14 mouse cellular contexts compared by ENCODE assay signal in genomic region chr7:133315197-133316029, GRCm38 (mm10).
DNase-seq lines count a peak whose midpoint lies in the region; ATAC-seq and TF ChIP-seq lines count a peak whose summit lies in the region.
"Had no signal": no experiment of that assay in that cellular context is flagged by ENCODE, and none has a peak within 500 bp of the region (broad histone marks: within the 10 kb centered on the region; RNA-seq: fewer than 3 reads in every experiment).

No protein-coding gene starts in this region.

- H3K27me3 ChIP-seq in cerebellum, adult 2 months (ENCODE audit: control insufficient read depth, insufficient read depth, low read length) = no peaks in the 10 kb centered on the region
- peaks cover 7% of the 10 kb centered on the region for H3K27me3 ChIP-seq in megakaryocyte, embryonic 14.5 days (replicated peaks)
- H3K27me3 ChIP-seq in heart, embryonic 15.5 days = no peaks in the 10 kb centered on the region
- H3K27me3 ChIP-seq: forebrain, embryonic 15.5 days had no signal

- peak overlapping the region; percentile 15; the same call in 1 of the 2 replicates for H3K27ac ChIP-seq in cerebellum, adult 2 months (ENCODE audit: insufficient read depth, low read length)
- no peak overlapping the region for H3K27ac ChIP-seq in heart, embryonic 15.5 days
- H3K27ac ChIP-seq: forebrain, embryonic 15.5 days; kidney, postnatal 0 days had no signal

- peak in 1 of 2 experiments; percentile 25 for DNase-seq in cerebellum, adult 2 months
- no peak for DNase-seq in cerebellum, adult 11 months
- peak; percentile 31 for DNase-seq in retina, postnatal 1 day
- no peak for DNase-seq in cerebellum, adult 8-10 months
- DNase-seq in urinary bladder, postnatal 10 days (ENCODE audit: low spot score) = no peak
- DNase-seq: gastrocnemius, postnatal 14 days; left cerebral cortex, postnatal 4 days; lung, postnatal 36 days had no signal

- no peak for TF ChIP-seq POLR2A in cerebellum, adult 2 months (IDR thresholded peaks at IDR 0.05; ENCODE audit: borderline replicate concordance, insufficient read depth, low read length)

- no peak for TF ChIP-seq CTCF in cerebellum, adult 2 months (IDR thresholded peaks at IDR 0.05; ENCODE audit: borderline replicate concordance, insufficient read depth, low read depth, low read length)

- ATAC-seq in megakaryocyte, adult 5-6 weeks (ENCODE audit: poor library complexity, severe bottlenecking) = no peak
- ATAC-seq in heart, embryonic 15.5 days (replicated peaks; ENCODE audit: insufficient number of reproducible peaks, insufficient read depth, low FRiP score, low read depth) = 0 out of 2 replicates have a peak, but pooled peaks have one; percentile 27
- ATAC-seq: forebrain, embryonic 15.5 days had no signal

- no peaks in the 10 kb centered on the region for H3K36me3 ChIP-seq in megakaryocyte, embryonic 14.5 days (replicated peaks; ENCODE audit: low read length)
- no peaks in the 10 kb centered on the region for H3K36me3 ChIP-seq in heart, embryonic 15.5 days
- H3K36me3 ChIP-seq: forebrain, embryonic 15.5 days had no signal

- no peak overlapping the region for H3K4me2 ChIP-seq in heart, embryonic 15.5 days
- H3K4me2 ChIP-seq: forebrain, embryonic 15.5 days had no signal

- H3K9ac ChIP-seq in heart, embryonic 15.5 days = no peak overlapping the region
- H3K9ac ChIP-seq: forebrain, embryonic 15.5 days had no signal

- H3K9me3 ChIP-seq in megakaryocyte, embryonic 14.5 days = peaks cover 3% of the 10 kb centered on the region; the same call in 1 of the 2 replicates
- H3K9me3 ChIP-seq in heart, embryonic 15.5 days (replicated peaks) = no peaks in the 10 kb centered on the region
- H3K9me3 ChIP-seq: forebrain, embryonic 15.5 days had no signal

- peaks cover 33% of the 10 kb centered on the region for H3K4me1 ChIP-seq in cerebellum, adult 2 months (ENCODE audit: control insufficient read depth, insufficient read depth, low read length)
- H3K4me1 ChIP-seq in megakaryocyte, embryonic 14.5 days = peaks cover 12% of the 10 kb centered on the region
- peaks cover 16% of the 10 kb centered on the region for H3K4me1 ChIP-seq in heart, embryonic 15.5 days (replicated peaks)

- WGBS in cerebellum, adult 2 months = 74% methylated on average over 10 of the region's 10 CpGs
- 21% methylated on average over 10 of the region's 10 CpGs for WGBS in heart, embryonic 15.5 days

- no peak overlapping the region for H3K4me3 ChIP-seq in cerebellum, adult 2 months (replicated peaks; ENCODE audit: insufficient read depth, low read depth, low read length)
- peak overlapping the region; percentile 14 for H3K4me3 ChIP-seq in megakaryocyte, embryonic 14.5 days (replicated peaks)
- H3K4me3 ChIP-seq in heart, embryonic 15.5 days = no peak overlapping the region
- H3K4me3 ChIP-seq: forebrain, embryonic 15.5 days; myocyte had no signal
